Mouse (Mus musculus): ENCODE results near the gene Tenm3. TPM values are rescaled to one million over a fixed set of nuclear protein-coding genes. Genes with fewer than 3 reads are reported as not detected.

The Tenm3 gene
- polyA plus RNA-seq, 1 experiment from 2014 or later = 8.3 TPM

GRCm38 (mm10) chr8:48827454-48827853 lies 16.3 kb downstream of the Tenm3 start:
- 53% methylated on average over 9 of the region's 9 CpGs for WGBS
- no peak for ATAC-seq (ENCODE audit: insufficient number of reproducible peaks, insufficient read depth, low FRiP score, low read depth)
- Histone ChIP-seq H3K4me3 (ENCODE audit: control insufficient read depth in 1 of 2, insufficient read depth in 1 of 2, low read depth in 1 of 2, low read length in 2 of 2) (no peak overlapping the region), H3K4me1 (ENCODE audit: control insufficient read depth in 2 of 2, insufficient read depth in 2 of 2, low read length in 2 of 2) (peaks cover 4 to 5% of the 10 kb centered on the region in 2 experiments; a peak in 2 of 4 replicates), H3K4me2 (ENCODE audit: low read length) (no peak overlapping the region), H3K27me3 (ENCODE audit: control insufficient read depth, insufficient read depth, low read length) (no peaks in the 10 kb centered on the region), H3K36me3 (ENCODE audit: control insufficient read depth, insufficient read depth, low read length) (no peaks in the 10 kb centered on the region), H3K9ac (ENCODE audit: low read length) (no peak overlapping the region), H3K9me3 (ENCODE audit: control insufficient read depth, low read length) (no peaks in the 10 kb centered on the region), H3K27ac (replicated peaks in 1 of 2; ENCODE audit: control insufficient read depth in 1 of 2, insufficient read depth in 1 of 2, low read depth in 2 of 2, low read length in 2 of 2) (no peak overlapping the region)

- H3K4me2 ChIP-seq (ENCODE audit: low read length) = no peak overlapping the region
- H3K9ac ChIP-seq (ENCODE audit: low read length) = no peak overlapping the region
- no peaks in the 10 kb centered on the region for H3K9me3 ChIP-seq (ENCODE audit: control insufficient read depth, low read length)
- WGBS = 81% methylated on average over 7 of the region's 7 CpGs
- H3K27me3 ChIP-seq (ENCODE audit: control insufficient read depth, insufficient read depth, low read length) = no peaks in the 10 kb centered on the region
- no peaks in the 10 kb centered on the region for H3K36me3 ChIP-seq (ENCODE audit: control insufficient read depth, insufficient read depth, low read length)
- no peak overlapping the region for H3K27ac ChIP-seq (replicated peaks in 1 of 2; ENCODE audit: control insufficient read depth in 1 of 2, insufficient read depth in 1 of 2, low read depth in 2 of 2, low read length in 2 of 2)
- no peak for ATAC-seq (ENCODE audit: insufficient number of reproducible peaks, insufficient read depth, low FRiP score, low read depth)
- H3K4me3 ChIP-seq (ENCODE audit: control insufficient read depth in 1 of 2, insufficient read depth in 1 of 2, low read depth in 1 of 2, low read length in 2 of 2) = no peak overlapping the region
- H3K4me1 ChIP-seq (ENCODE audit: control insufficient read depth in 2 of 2, insufficient read depth in 2 of 2, low read length in 2 of 2) = peaks cover 4 to 5% of the 10 kb centered on the region in 2 experiments; a peak in 2 of 4 replicates
Measured at GRCm38 (mm10) chr8:48825666-48826065, 18.1 kb downstream of the Tenm3 start.

GRCm38 (mm10) chr8:48822291-48822690 lies 21.5 kb downstream of the Tenm3 start:
- Histone ChIP-seq H3K4me2 (ENCODE audit: low read length) (no peak overlapping the region), H3K27ac (replicated peaks in 1 of 2; ENCODE audit: control insufficient read depth in 1 of 2, insufficient read depth in 1 of 2, low read depth in 2 of 2, low read length in 2 of 2) (no peak overlapping the region), H3K36me3 (ENCODE audit: control insufficient read depth, insufficient read depth, low read length) (no peaks in the 10 kb centered on the region), H3K27me3 (ENCODE audit: control insufficient read depth, insufficient read depth, low read length) (no peaks in the 10 kb centered on the region), H3K9ac (ENCODE audit: low read length) (no peak overlapping the region), H3K9me3 (ENCODE audit: control insufficient read depth, low read length) (no peaks in the 10 kb centered on the region), H3K4me1 (ENCODE audit: control insufficient read depth in 2 of 2, insufficient read depth in 2 of 2, low read length in 2 of 2) (peaks cover under 1 to 3% of the 10 kb centered on the region in 2 experiments; a peak in 2 of 4 replicates), H3K4me3 (ENCODE audit: control insufficient read depth in 1 of 2, insufficient read depth in 1 of 2, low read depth in 1 of 2, low read length in 2 of 2) (no peak overlapping the region)
- no peak for ATAC-seq (ENCODE audit: insufficient number of reproducible peaks, insufficient read depth, low FRiP score, low read depth)
- 72% methylated on average over 4 of the region's 4 CpGs for WGBS

- Histone ChIP-seq H3K27ac (replicated peaks in 1 of 2; ENCODE audit: control insufficient read depth in 1 of 2, insufficient read depth in 1 of 2, low read depth in 2 of 2, low read length in 2 of 2) (no peak overlapping the region), H3K4me3 (ENCODE audit: control insufficient read depth in 1 of 2, insufficient read depth in 1 of 2, low read depth in 1 of 2, low read length in 2 of 2) (no peak overlapping the region), H3K9me3 (ENCODE audit: control insufficient read depth, low read length) (no peaks in the 10 kb centered on the region), H3K4me2 (ENCODE audit: low read length) (no peak overlapping the region), H3K9ac (ENCODE audit: low read length) (no peak overlapping the region), H3K4me1 (ENCODE audit: control insufficient read depth in 2 of 2, insufficient read depth in 2 of 2, low read length in 2 of 2) (no peaks in the 10 kb centered on the region), H3K27me3 (ENCODE audit: control insufficient read depth, insufficient read depth, low read length) (no peaks in the 10 kb centered on the region), H3K36me3 (ENCODE audit: control insufficient read depth, insufficient read depth, low read length) (no peaks in the 10 kb centered on the region)
- no peak for ATAC-seq (ENCODE audit: insufficient number of reproducible peaks, insufficient read depth, low FRiP score, low read depth)
- 44% methylated on average over 6 of the region's 6 CpGs for WGBS
Measured at GRCm38 (mm10) chr8:48819962-48820361, 23.8 kb downstream of the Tenm3 start.

- no peak overlapping the region for H3K4me2 ChIP-seq (ENCODE audit: low read length)
- no peaks in the 10 kb centered on the region for H3K9me3 ChIP-seq (ENCODE audit: control insufficient read depth, low read length)
- no peaks in the 10 kb centered on the region for H3K36me3 ChIP-seq (ENCODE audit: control insufficient read depth, insufficient read depth, low read length)
- no peak overlapping the region for H3K9ac ChIP-seq (ENCODE audit: low read length)
- no peak overlapping the region for H3K4me3 ChIP-seq (ENCODE audit: control insufficient read depth in 1 of 2, insufficient read depth in 1 of 2, low read depth in 1 of 2, low read length in 2 of 2)
- H3K4me1 ChIP-seq (ENCODE audit: control insufficient read depth in 2 of 2, insufficient read depth in 2 of 2, low read length in 2 of 2) = no peaks in the 10 kb centered on the region
- no peak for ATAC-seq (ENCODE audit: insufficient number of reproducible peaks, insufficient read depth, low FRiP score, low read depth)
- no peak overlapping the region for H3K27ac ChIP-seq (replicated peaks in 1 of 2; ENCODE audit: control insufficient read depth in 1 of 2, insufficient read depth in 1 of 2, low read depth in 2 of 2, low read length in 2 of 2)
- no peaks in the 10 kb centered on the region for H3K27me3 ChIP-seq (ENCODE audit: control insufficient read depth, insufficient read depth, low read length)
- 70% methylated on average over 5 of the region's 5 CpGs for WGBS
Measured at GRCm38 (mm10) chr8:48819348-48819747, 24.4 kb downstream of the Tenm3 start.

- Histone ChIP-seq H3K9me3 (ENCODE audit: control insufficient read depth, low read length) (no peaks in the 10 kb centered on the region), H3K36me3 (ENCODE audit: control insufficient read depth, insufficient read depth, low read length) (no peaks in the 10 kb centered on the region), H3K9ac (ENCODE audit: low read length) (no peak overlapping the region), H3K4me2 (ENCODE audit: low read length) (peak overlapping the region; percentile 28), H3K27ac (replicated peaks in 1 of 2; ENCODE audit: control insufficient read depth in 1 of 2, insufficient read depth in 1 of 2, low read depth in 2 of 2, low read length in 2 of 2) (no peak overlapping the region), H3K4me3 (ENCODE audit: control insufficient read depth in 1 of 2, insufficient read depth in 1 of 2, low read depth in 1 of 2, low read length in 2 of 2) (0 out of 4 replicates have a peak overlapping the region, but pooled peaks of 1 of the 2 experiments have one; percentile 4), H3K4me1 (ENCODE audit: control insufficient read depth in 2 of 2, insufficient read depth in 2 of 2, low read length in 2 of 2) (no peaks in the 10 kb centered on the region), H3K27me3 (ENCODE audit: control insufficient read depth, insufficient read depth, low read length) (no peaks in the 10 kb centered on the region)
- no peak for ATAC-seq (ENCODE audit: insufficient number of reproducible peaks, insufficient read depth, low FRiP score, low read depth)
- 61% methylated on average over 13 of the region's 13 CpGs for WGBS
Measured at GRCm38 (mm10) chr8:48816941-48817340, 26.8 kb downstream of the Tenm3 start.

- H3K27me3 ChIP-seq (ENCODE audit: control insufficient read depth, insufficient read depth, low read length) = 0 out of 2 replicates have a peak, but pooled peaks cover 4% of the 10 kb centered on the region
- no peak overlapping the region for H3K9ac ChIP-seq (ENCODE audit: low read length)
- no peak overlapping the region for H3K4me2 ChIP-seq (ENCODE audit: low read length)
- no peaks in the 10 kb centered on the region for H3K36me3 ChIP-seq (ENCODE audit: control insufficient read depth, insufficient read depth, low read length)
- H3K4me3 ChIP-seq (ENCODE audit: control insufficient read depth in 1 of 2, insufficient read depth in 1 of 2, low read depth in 1 of 2, low read length in 2 of 2) = no peak overlapping the region
- WGBS = 95% methylated on average over 1 of the region's 1 CpGs
- 0 out of 4 replicates have a peak, but pooled peaks cover 0 to 3% of the 10 kb centered on the region in 2 experiments for H3K4me1 ChIP-seq (ENCODE audit: control insufficient read depth in 2 of 2, insufficient read depth in 2 of 2, low read length in 2 of 2)
- no peaks in the 10 kb centered on the region for H3K9me3 ChIP-seq (ENCODE audit: control insufficient read depth, low read length)
- no peak for ATAC-seq (ENCODE audit: insufficient number of reproducible peaks, insufficient read depth, low FRiP score, low read depth)
- H3K27ac ChIP-seq (replicated peaks in 1 of 2; ENCODE audit: control insufficient read depth in 1 of 2, insufficient read depth in 1 of 2, low read depth in 2 of 2, low read length in 2 of 2) = no peak overlapping the region
Measured at GRCm38 (mm10) chr8:48812196-48812741, 31.5 kb downstream of the Tenm3 start.

- WGBS = 83% methylated on average over 1 of the region's 1 CpGs
- Histone ChIP-seq H3K27ac (replicated peaks in 1 of 2; ENCODE audit: control insufficient read depth in 1 of 2, insufficient read depth in 1 of 2, low read depth in 2 of 2, low read length in 2 of 2) (no peak overlapping the region), H3K9me3 (ENCODE audit: control insufficient read depth, low read length) (no peaks in the 10 kb centered on the region), H3K4me2 (ENCODE audit: low read length) (no peak overlapping the region), H3K4me3 (ENCODE audit: control insufficient read depth in 1 of 2, insufficient read depth in 1 of 2, low read depth in 1 of 2, low read length in 2 of 2) (no peak overlapping the region), H3K4me1 (ENCODE audit: control insufficient read depth in 2 of 2, insufficient read depth in 2 of 2, low read length in 2 of 2) (0 out of 4 replicates have a peak, but pooled peaks cover 0 to 3% of the 10 kb centered on the region in 2 experiments), H3K9ac (ENCODE audit: low read length) (no peak overlapping the region), H3K36me3 (ENCODE audit: control insufficient read depth, insufficient read depth, low read length) (no peaks in the 10 kb centered on the region), H3K27me3 (ENCODE audit: control insufficient read depth, insufficient read depth, low read length) (0 out of 2 replicates have a peak, but pooled peaks cover 4% of the 10 kb centered on the region)
- ATAC-seq (ENCODE audit: insufficient number of reproducible peaks, insufficient read depth, low FRiP score, low read depth) = no peak
Measured at GRCm38 (mm10) chr8:48810615-48811014, 33.1 kb downstream of the Tenm3 start.

All from heart, embryonic 14.5 days (tissue).